Mouse (Mus musculus): ENCODE measurements at regions not wholly inside any gene's neighbourhood (a gene's known extent, or its start where the extent isn't known, plus 50 kb on each side); places are given as distances from the start of the nearest gene placed in this dataset.

- Histone ChIP-seq H3K36me3 (no peaks in the 10 kb centered on the region), H3K4me1 (replicated peaks) (no peaks in the 10 kb centered on the region), H3K9ac (no peak overlapping the region), H3K27me3 (no peaks in the 10 kb centered on the region), H3K4me2 (no peak overlapping the region), H3K4me3 (no peak overlapping the region), H3K9me3 (no peaks in the 10 kb centered on the region), H3K27ac (no peak overlapping the region)
- ATAC-seq (ENCODE audit: low FRiP score): no peak
- 85% methylated on average over 10 of the region's 10 CpGs for WGBS
Measured at GRCm38 (mm10) chr12:92073209-92073608, 224.3 kb upstream of the Sel1l start.

DNA sequence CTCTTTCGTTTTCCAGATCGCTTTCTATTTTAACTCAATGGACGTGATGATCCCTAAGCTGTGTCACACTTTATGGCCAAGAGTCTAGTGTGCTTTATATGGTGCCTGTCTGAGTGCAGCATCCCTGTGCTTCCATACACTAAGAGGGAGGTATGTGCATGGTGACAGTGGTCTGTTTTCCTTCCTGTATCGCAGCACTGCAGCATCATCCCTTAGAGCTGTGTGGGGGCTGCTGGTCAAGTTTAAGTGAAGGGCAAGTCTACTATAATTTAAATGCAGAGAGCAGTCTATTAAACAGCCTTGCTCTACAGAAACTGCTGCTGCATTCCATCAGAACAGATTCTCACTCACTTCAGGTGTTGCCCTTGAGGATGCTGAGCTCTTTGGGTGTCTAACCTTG, 213.8 kb upstream of the Sel1l start:
- no peaks in the 10 kb centered on the region for H3K4me1 ChIP-seq (replicated peaks)
- no peaks in the 10 kb centered on the region for H3K27me3 ChIP-seq
- H3K27ac ChIP-seq: no peak overlapping the region
- H3K4me3 ChIP-seq: no peak overlapping the region
- no peaks in the 10 kb centered on the region for H3K36me3 ChIP-seq
- H3K9ac ChIP-seq: no peak overlapping the region
- H3K4me2 ChIP-seq: no peak overlapping the region
- 89% methylated on average over 4 of the region's 4 CpGs for WGBS
- H3K9me3 ChIP-seq: no peaks in the 10 kb centered on the region
- no peak for ATAC-seq (ENCODE audit: low FRiP score)

GRCm38 (mm10) chr12:92040481-92040880, 191.5 kb upstream of the Sel1l start:
- Histone ChIP-seq H3K4me2 (no peak overlapping the region), H3K36me3 (no peaks in the 10 kb centered on the region), H3K4me3 (no peak overlapping the region), H3K4me1 (replicated peaks) (no peaks in the 10 kb centered on the region), H3K27me3 (no peaks in the 10 kb centered on the region), H3K27ac (no peak overlapping the region), H3K9ac (no peak overlapping the region), H3K9me3 (peaks cover 4% of the 10 kb centered on the region; the same call in 1 of the 2 replicates)
- 70% methylated on average over 1 of the region's 1 CpGs for WGBS
- ATAC-seq (ENCODE audit: low FRiP score): no peak

GRCm38 (mm10) chr12:92029192-92029591, 180.2 kb upstream of the Sel1l start:
- 89% methylated on average over 2 of the region's 2 CpGs for WGBS
- Histone ChIP-seq H3K27ac (no peak overlapping the region), H3K9ac (no peak overlapping the region), H3K27me3 (no peaks in the 10 kb centered on the region), H3K9me3 (no peaks in the 10 kb centered on the region), H3K4me1 (replicated peaks) (no peaks in the 10 kb centered on the region), H3K36me3 (no peaks in the 10 kb centered on the region), H3K4me3 (no peak overlapping the region), H3K4me2 (no peak overlapping the region)
- ATAC-seq (ENCODE audit: low FRiP score): no peak

GRCm38 (mm10) chr12:92028354-92028753, 179.4 kb upstream of the Sel1l start:
- Histone ChIP-seq H3K4me2 (no peak overlapping the region), H3K4me1 (replicated peaks) (no peaks in the 10 kb centered on the region), H3K9me3 (no peaks in the 10 kb centered on the region), H3K4me3 (no peak overlapping the region), H3K36me3 (no peaks in the 10 kb centered on the region), H3K9ac (no peak overlapping the region), H3K27ac (no peak overlapping the region), H3K27me3 (no peaks in the 10 kb centered on the region)
- no peak for ATAC-seq (ENCODE audit: low FRiP score)
- 88% methylated on average over 7 of the region's 7 CpGs for WGBS

GRCm38 (mm10) chr12:92024461-92025218, 175.7 kb upstream of the Sel1l start:
- H3K4me2 ChIP-seq: no peak overlapping the region
- no peak overlapping the region for H3K9ac ChIP-seq
- H3K4me1 ChIP-seq (replicated peaks): no peaks in the 10 kb centered on the region
- H3K27ac ChIP-seq: no peak overlapping the region
- WGBS: 64% methylated on average over 4 of the region's 4 CpGs
- no peaks in the 10 kb centered on the region for H3K27me3 ChIP-seq
- no peaks in the 10 kb centered on the region for H3K36me3 ChIP-seq
- ATAC-seq (ENCODE audit: low FRiP score): no peak
- no peaks in the 10 kb centered on the region for H3K9me3 ChIP-seq
- H3K4me3 ChIP-seq: no peak overlapping the region

GRCm38 (mm10) chr12:92019593-92020224, 170.8 kb upstream of the Sel1l start:
- Histone ChIP-seq H3K27ac (no peak overlapping the region), H3K4me3 (no peak overlapping the region), H3K4me2 (no peak overlapping the region), H3K9me3 (no peaks in the 10 kb centered on the region), H3K27me3 (no peaks in the 10 kb centered on the region), H3K36me3 (no peaks in the 10 kb centered on the region), H3K9ac (no peak overlapping the region), H3K4me1 (replicated peaks) (no peaks in the 10 kb centered on the region)
- ATAC-seq (ENCODE audit: low FRiP score): no peak
- 63% methylated on average over 6 of the region's 6 CpGs for WGBS

- 90% methylated on average over 2 of the region's 2 CpGs for WGBS
- Histone ChIP-seq H3K9me3 (no peaks in the 10 kb centered on the region), H3K4me1 (replicated peaks) (no peaks in the 10 kb centered on the region), H3K4me3 (no peak overlapping the region), H3K36me3 (no peaks in the 10 kb centered on the region), H3K27ac (no peak overlapping the region), H3K9ac (no peak overlapping the region), H3K4me2 (no peak overlapping the region), H3K27me3 (no peaks in the 10 kb centered on the region)
- ATAC-seq (ENCODE audit: low FRiP score): no peak
Measured at GRCm38 (mm10) chr12:92015373-92015772, 166.4 kb upstream of the Sel1l start.

- Histone ChIP-seq H3K36me3 (no peaks in the 10 kb centered on the region), H3K9me3 (no peaks in the 10 kb centered on the region), H3K27ac (no peak overlapping the region), H3K4me1 (replicated peaks) (no peaks in the 10 kb centered on the region), H3K27me3 (no peaks in the 10 kb centered on the region), H3K9ac (no peak overlapping the region), H3K4me2 (no peak overlapping the region), H3K4me3 (no peak overlapping the region)
- ATAC-seq (ENCODE audit: low FRiP score): no peak
- WGBS: 79% methylated on average over 8 of the region's 8 CpGs
Measured at GRCm38 (mm10) chr12:92013979-92014378, 165.0 kb upstream of the Sel1l start.

- 11% methylated on average over 8 of the region's 8 CpGs for WGBS
- no peak overlapping the region for H3K9ac ChIP-seq
- H3K27ac ChIP-seq: no peak overlapping the region
- H3K27me3 ChIP-seq: no peaks in the 10 kb centered on the region
- ATAC-seq (ENCODE audit: low FRiP score): no peak
- H3K9me3 ChIP-seq: no peaks in the 10 kb centered on the region
- H3K36me3 ChIP-seq: no peaks in the 10 kb centered on the region
- H3K4me1 ChIP-seq (replicated peaks): no peaks in the 10 kb centered on the region
- H3K4me2 ChIP-seq: no peak overlapping the region
- H3K4me3 ChIP-seq: no peak overlapping the region
Measured at GRCm38 (mm10) chr12:92013244-92013643, 164.3 kb upstream of the Sel1l start.

GRCm38 (mm10) chr12:92004391-92005094, 155.6 kb upstream of the Sel1l start:
- Histone ChIP-seq H3K27ac (peak overlapping the region; percentile 52), H3K27me3 (no peaks in the 10 kb centered on the region)
- 42% methylated on average over 12 of the region's 12 CpGs for WGBS

GRCm38 (mm10) chr12:91999031-91999430, 150.1 kb upstream of the Sel1l start:
- H3K36me3 ChIP-seq: no peaks in the 10 kb centered on the region
- no peaks in the 10 kb centered on the region for H3K27me3 ChIP-seq
- no peak for ATAC-seq (ENCODE audit: low FRiP score)
- no peaks in the 10 kb centered on the region for H3K9me3 ChIP-seq
- H3K9ac ChIP-seq: no peak overlapping the region
- H3K4me1 ChIP-seq (replicated peaks): no peaks in the 10 kb centered on the region
- H3K4me2 ChIP-seq: no peak overlapping the region
- WGBS: 90% methylated on average over 2 of the region's 2 CpGs
- no peak overlapping the region for H3K4me3 ChIP-seq
- H3K27ac ChIP-seq: no peak overlapping the region

More at GRCm38 (mm10) chr12:92004391-92005094, 155.6 kb upstream of the Sel1l start:
- Histone ChIP-seq H3K4me3 (no peak overlapping the region), H3K9ac (no peak overlapping the region), H3K4me2 (peak overlapping the region; percentile 8; the same call in 1 of the 2 replicates), H3K4me1 (replicated peaks) (peaks cover 12% of the 10 kb centered on the region), H3K9me3 (no peaks in the 10 kb centered on the region), H3K36me3 (no peaks in the 10 kb centered on the region)
- ATAC-seq (ENCODE audit: low FRiP score): peak; percentile 83; the same call in 1 of the 2 replicates

All from hindbrain, embryonic 13.5 days (tissue).